Mouse (Mus musculus) right cerebral cortex, adult 2 months (tissue): ENCODE measurements around the gene Usp53.
"Not testable (repeated sequence)": the region's sequence is repeated elsewhere in the genome, so short reads cannot be mapped to it uniquely, and the experiment has no call there.

Experiments
- DNase-seq, 2 experiments: peaks; one replicate each; pipeline ENCODE4 v3.0.0; 2021 to 2022; ENCODE audit warnings: low spot score in 2 of 2

Gene Usp53

DNA sequence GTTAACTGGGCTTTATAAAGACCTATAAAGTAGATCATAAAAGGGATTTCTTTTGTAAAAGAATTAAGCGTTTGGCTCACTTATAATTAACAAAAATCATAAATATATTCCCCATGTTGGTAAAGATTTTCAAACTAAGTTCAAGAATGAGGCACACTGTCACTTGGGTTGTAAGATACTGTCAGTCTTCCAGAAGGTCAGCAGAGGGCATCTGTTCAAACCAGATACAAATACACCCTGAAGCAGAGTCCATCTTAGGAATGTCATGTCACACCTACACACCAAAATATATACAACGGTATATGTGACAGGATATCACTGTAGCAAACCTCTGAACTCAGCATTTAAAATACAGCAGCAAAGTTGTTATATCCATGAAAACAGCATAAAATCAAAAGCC, 34.2 kb downstream of the Usp53 start:
- DNase-seq = no peak

DNA sequence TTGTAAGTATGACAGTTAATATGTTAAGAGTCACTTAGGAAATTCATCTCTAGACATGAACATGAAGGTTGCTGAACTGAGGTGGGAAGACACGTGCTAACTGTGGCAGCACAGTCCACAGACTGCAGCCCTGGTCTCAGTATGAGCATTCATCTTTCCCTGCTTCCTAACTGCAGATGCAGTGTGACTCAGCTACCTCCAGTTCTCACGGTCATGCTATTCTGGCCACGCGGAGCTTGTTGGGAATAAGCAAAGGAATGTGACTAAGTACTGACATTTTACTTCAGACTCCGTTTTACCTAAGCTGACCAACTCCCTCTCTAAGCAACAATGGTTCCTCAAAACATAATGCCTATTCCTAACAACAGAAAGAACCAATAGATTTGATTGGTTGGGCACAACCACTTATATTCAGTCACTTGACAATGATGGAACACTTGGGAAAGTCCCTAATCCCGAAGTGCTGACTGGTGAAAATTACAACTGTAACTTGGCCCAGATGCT, 40.9 kb downstream of the Usp53 start:
- DNase-seq = no peak

DNA sequence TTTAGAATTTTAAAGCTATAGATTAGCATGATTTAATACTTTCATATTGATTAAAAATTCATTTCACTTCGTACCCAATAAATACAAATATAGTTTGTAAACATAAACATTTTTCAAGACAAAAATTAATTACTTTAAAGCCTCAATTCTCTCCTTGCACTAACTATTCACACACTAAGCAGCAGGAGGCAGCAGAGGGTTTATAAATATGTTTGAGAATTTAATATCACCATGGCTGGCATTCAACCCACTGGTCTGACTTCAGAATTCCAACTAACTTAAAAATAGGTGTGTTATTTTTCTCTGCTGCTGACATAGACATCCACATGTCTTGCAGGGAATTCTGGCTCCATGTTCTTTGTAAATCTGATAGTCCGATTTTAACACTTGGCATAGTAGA, 45.1 kb downstream of the Usp53 start:
- DNase-seq = peak; percentile 59 to 61

DNA sequence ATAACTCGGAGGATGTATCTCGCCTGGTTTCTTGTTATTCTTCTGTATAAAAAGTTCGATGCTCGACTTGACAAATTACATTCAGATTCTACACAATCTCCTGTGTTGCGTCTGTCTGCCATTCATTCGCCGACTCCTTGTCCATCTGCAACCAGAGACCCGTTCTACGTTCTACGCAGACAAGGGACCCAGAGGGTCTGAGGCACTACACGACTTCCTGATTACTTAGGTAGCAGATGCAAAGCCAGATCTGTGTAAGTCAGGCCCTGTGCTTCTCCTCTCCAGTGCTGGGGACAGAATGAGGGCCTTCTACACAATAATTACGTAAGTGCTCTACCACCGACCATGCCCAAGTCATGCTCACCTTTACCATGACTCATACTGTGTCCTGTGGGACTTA, 47.1 kb downstream of the Usp53 start:
- DNase-seq = not testable (repeated sequence)

DNA sequence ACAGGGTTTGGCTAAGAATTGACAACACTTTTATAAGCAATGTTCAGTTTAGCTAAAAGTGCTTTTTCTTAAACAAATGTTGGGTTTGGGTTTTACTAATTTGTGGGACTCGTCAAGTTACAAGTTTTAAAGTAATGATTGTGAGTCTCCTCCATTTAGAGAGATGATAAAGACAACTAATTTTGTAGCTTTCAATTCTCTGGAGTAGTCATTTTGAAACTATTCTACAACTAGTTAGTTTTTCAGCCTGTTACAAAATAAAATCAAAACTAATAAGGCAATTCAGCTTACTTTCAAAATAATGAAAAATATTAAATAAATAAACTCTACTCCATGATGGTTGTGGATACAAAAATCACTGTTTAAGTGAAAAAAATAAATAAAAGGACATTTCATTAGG, 51.8 kb downstream of the Usp53 start:
- no peak for DNase-seq

DNA sequence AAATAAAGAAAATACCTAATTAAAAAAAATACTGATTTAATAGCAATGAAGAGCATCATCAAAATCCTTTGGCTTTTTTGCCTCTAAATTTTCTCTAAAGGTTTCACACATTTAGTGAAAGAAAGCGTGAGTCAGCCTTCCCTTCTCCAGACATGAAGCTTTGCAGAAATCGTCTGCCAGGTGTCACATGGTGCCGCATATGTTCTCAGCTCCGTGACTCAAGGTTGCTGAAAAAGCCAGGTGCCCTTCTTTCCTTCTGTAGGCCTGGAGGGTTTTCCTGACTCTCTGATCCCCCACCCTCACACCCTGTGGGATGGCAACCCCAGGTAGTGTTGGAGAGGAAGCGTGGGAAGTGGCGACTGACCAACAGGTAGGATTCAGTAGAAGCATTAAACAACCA, 54.6 kb downstream of the Usp53 start:
- peak; percentile 54 to 60 for DNase-seq

DNA sequence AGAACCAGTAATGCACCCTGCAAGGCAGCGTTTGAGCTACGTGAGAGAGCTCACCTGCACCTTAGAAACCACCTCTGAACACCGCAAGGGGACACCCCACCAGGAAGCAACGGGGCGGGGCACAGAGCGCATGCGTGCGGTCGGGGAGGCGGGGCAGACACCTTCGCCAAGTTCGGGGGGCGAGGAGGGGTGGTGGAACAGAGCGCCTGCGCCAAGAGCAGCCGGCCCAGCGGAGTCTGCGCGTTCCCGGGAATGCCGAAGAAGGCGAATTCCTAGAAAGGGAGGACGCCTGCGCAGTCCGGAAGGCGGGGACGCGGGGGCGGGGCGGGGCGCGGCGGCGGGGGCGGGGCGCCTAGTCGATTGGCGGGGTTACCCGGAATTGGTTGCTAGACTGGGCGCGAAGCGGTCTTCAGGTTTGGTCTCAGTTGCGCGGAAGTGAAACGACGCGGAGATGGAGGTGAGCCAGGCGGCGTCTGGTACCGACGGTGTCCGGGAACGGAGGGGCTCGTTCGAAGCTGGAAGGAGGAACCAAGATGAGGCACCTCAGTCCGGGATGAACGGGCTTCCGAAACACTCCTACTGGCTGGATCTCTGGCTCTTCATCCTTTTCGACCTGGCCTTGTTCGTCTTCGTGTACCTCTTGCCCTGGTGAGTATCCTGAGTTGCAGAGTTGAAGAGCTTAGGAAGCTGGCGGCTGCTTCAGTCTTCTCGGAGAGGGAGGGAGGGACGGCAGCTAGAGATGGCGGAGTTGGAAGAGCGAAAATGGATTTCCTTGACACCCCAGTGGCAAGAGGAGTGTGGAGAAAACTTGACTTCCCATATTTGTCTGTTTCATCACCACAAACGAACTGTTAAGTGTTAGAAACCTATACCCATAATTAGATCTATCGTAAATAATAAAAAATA, 60.0 kb downstream of the Usp53 start, which contains the start of gene 1810037I17Rik:
Gene 1810037I17Rik (plus strand): TSS at position 195 of the 906 bp plus-strand sequence.
- DNase-seq = peak; percentile 95 to 96

DNA sequence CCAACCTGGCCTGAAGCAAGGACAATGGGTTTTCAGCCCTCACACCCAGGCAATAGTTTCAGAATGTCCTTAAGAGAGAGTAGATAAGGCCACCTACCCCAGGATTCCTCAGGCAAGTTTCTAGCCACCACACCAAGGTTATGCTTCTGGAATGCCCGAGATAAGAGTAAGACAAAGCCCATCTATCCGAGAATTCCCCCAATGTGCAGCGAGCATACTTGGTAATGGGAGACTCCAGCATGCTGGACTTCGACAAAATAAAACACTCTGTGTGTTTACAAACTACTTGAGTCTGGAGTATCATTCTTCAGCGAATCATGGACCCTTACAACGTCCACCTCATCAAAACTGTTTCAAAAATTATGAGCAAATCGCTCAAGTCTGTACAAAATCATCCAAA, 61.2 kb downstream of the Usp53 start:
- DNase-seq = no peak

DNA sequence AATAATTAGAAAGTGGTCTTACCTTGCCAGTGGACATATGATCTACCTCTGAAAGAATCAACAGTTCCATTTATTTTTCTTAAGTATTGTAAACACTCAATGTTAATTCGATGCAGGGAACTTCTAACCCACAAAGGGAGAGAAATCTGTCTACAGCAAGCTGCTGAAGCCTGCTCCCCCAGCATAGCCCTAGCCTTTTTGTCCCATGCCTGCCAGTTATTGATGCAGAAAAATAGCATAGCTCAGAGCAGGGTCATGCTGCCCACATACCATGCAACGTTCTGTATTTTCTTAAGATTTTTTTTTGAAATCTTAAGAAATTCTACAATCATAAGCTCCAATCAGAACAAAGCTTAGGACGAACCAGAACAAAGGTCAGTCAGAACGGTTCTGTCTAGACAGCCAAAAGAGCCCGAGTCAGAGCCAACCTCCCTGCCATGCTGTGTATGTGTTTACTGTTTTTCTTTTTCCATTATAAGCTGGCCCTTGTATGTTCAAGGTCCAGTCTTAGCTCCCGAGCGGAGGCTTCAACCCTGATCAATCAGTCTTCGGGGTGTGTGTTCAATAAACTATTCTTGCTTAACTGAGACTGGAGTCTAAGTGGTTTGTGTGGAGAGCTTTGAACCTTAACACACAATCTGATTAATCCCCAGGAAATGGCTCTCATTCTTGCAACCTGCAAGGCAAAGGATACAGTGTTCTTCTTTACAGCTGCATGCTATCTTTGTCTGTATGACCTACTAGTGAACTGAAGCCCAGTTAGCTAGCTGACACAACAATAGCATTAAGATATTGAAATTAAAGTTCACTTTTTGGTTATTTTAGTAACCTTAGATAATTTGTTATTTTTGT, 62.4 kb downstream of the Usp53 start:
- DNase-seq = no peak

DNA sequence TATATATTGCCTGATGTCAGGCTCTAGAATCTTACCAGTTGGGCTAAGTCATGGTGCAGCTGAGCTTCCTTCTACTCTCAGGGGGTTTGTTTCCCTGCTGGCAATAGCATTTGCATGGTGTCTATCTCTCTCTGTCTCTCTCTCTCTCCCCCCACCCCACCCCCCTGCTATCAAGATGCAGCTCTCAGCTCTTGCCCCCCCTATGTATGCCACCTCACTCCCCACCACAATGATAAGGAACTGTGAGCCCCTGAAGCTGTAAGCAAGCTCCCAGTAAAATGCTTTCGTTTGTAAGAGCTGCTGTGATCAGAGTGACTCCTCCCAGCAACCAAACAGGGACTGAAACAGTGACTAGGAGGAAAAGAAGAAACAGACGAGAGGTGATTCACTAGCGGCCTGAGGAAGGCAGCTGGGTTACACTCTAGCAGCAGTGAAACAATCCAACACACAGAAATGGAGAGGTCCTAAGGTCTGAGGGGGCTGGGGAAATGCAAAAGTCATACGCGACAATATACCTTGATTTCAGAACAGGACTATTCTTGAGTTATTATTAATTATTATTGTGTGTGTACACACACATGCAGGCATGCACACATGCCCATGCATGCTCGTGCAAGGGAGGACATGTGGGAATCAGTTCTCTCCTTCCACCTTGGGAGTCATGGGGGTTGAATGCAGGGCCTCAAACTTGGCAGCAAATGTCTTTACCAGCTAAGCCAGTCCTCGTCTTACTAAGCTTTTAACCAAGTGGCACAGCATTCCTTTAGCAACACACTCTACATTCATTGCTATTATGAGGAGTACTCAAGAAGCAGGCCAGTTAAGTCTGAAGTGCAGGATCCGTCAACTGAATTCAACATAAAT, 63.5 kb downstream of the Usp53 start:
- no peak for DNase-seq

DNA sequence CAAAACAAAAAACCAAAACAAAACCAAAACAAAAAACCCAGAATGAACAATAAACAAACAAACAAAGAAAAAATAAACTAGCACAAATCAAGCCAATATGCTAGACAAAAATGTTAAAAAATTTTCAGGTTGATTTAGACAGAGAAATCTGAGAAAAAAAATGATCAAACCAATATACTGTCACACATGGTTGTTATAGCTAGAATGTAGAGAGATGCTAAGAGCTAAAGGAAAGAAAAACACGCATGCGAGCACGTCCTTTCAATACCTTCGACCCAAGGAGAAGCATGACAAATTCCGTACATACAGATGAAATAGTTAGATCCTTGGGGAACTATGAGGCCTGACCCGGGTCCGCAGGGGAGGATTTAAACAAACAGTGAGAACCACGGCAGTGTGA, 65.0 kb downstream of the Usp53 start, which contains the start of gene Gm10959:
Gene Gm10959 (minus strand): TSS at position 101 of the 400 bp plus-strand sequence.
- no peak for DNase-seq

DNA sequence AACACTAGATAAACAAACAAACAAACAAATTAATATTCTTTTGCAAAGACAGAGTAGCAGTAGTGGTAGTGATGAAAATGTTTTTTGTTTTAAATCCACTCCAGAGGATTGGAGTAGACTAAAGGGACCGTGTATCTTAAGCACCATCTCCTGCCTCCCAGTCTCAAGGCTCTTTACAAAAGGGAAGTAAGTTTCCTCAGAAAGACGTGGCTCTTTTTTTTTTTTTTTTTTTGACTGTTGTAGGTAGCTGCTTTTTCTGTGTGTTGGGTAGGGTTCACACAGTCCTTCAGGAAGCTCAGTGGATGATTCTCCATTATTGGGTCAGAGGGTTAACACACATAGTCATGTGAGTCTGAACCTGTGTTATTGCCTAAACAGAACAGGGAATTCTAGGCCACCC, 65.6 kb downstream of the Usp53 start:
- DNase-seq = no peak

DNA sequence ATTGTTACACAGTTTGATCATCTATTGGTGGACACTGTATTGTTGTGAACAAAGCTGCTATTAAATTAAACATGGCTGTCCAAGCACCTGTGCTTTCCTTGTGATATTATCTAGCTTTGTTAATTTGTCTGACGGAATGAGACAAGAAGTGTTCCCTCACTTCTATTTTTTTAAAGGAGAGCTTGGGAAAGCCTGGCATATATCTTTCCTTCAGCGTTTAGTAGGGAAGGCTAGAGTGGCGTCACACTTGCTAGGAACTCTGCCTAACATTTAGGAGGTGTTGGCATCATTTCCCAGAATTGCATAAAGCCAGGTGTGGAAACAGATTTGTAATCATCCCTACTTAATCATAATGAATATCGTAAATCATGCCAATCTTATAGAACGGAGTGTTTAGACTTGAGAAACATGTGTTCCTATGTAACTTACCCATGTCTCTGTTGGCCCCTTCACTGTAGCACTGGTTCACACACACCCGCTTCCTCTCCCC, 68.1 kb downstream of the Usp53 start:
- no peak for DNase-seq

DNA sequence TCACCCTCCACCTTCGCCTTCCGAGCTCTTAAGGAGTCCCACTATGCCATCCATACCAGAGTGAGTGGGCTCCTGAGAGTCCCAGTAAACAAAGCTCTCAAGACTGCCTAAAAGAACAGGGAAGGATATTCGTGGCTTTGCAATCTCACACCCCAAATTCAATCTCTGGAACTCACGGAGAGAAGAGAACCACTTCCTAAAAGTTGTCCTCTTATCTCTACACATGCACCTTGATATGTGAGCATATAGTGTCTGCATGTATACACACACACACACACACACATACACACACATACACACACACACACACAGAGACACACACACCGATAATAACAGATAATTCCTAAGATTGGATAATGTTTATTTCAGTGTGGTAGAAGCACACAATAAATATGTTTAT, 68.8 kb downstream of the Usp53 start:
- DNase-seq = no peak

DNA sequence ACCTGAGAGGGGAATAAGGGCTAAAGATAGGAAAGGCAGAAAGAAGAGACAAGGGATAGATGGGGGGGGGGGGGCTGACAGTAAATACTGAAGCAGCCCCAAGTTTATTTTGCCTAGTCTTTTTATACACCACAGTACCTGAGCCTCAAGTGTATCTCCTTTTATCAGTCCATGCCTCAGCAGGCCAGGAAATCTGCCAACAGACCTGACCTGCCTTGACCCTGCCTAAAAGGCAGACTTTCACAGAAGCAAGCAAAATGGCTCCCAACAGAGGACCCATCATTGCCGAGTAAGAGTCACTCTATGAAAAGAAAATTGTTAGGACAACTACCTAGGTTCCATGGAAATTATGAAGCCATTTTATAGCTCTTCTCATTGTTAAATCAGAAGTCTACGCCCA, 76.5 kb downstream of the Usp53 start:
- DNase-seq = no peak

DNA sequence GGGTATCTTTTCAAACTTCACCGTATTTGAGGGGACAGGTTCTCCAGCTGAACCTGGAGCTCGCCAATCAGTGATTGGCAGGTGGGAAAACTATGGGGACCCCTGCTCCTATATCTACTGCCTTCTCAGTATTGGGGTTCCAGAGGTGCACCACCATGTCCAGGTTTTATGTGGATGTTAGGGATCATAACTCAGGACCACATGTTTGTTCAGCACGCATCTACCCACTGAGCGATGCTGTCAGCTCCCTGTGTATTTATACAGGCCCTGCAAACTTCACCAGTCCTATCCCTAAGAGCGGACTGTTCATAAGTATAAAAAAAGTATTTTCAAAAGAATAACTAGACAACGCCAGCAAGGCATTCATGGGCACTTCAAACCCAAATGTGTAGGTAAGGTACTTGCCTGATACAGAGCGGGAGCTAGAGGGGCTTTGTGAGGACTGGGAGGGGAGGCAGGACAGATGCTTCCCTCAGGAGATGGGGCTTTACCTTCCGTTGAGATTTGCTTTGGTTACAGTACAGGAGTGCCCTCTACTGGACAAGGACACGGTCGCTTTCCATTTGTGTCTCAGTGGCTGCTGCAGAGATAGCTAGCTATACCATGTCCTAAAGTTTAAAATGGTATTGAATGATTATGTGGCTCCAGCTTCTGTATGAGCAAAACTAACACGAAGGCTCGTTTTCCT, 80.4 kb downstream of the Usp53 start:
- peak; percentile 42 to 46 for DNase-seq

DNA sequence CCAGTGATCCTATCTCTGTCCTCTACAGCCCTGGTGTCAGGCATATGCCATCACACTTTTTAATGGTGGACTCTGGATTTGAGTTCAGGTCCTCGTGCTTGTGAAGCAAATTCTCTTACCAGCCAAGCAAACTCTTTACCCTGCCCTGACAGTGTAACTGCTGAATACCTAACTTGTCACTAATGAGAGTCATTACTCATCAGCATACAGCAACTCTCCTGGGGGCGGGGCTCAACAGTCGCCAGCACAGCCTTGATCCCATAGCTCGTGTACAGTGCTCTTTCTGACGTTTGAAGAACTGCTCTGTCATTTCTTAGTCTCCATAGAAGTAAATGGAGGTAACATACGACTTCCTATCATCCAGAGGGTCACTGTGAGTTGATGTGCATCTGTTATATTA, 86.1 kb downstream of the Usp53 start:
- no peak for DNase-seq

DNA sequence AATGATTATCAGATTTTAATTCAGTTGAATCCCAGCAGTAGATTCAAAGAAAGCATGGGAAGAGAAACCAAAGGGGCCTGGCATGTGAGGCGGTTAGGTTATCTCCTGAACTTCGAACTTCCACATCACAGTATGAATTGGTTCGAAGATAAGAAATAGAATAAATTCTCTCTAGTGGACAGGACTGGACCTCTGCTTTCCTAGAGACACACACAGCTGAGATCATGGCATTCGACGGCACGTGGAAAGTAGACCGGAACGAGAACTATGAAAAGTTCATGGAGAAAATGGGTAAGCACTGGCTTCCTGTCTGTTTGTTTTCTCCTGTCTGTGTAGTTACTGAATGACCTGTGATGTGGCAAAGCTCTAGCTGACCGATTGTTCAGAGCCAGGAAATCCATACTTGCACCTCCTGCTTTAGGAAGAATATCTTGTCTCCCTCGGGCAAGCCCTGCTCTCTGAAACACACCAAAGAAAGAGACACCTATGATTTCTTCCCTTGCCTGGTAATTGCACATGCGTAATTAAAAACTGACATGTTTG, 89.0 kb downstream of the Usp53 start:
- no peak for DNase-seq

DNA sequence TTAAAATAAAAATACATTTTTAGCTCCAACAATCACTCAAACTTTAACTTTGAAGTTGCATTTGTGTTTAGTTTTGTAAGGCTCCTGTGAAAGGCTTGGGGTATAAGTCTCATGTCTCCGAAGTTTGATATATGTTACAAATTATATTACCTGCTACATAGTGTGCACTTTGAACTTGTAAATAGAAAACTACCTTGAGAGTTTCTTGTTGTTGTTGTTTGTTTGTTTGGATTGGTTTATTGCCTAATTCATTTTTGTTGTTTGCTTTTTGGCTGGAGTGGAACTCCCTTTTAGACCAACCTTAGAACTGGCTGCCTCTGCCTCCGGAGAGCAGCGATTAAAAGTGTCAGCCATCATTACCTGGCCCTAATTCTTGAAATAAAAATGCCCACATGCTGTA, 89.5 kb downstream of the Usp53 start, which contains the start of gene Fabp2:
Gene Fabp2 (plus strand): TSS at position 301 of the 400 bp plus-strand sequence.
- DNase-seq = no peak

DNA sequence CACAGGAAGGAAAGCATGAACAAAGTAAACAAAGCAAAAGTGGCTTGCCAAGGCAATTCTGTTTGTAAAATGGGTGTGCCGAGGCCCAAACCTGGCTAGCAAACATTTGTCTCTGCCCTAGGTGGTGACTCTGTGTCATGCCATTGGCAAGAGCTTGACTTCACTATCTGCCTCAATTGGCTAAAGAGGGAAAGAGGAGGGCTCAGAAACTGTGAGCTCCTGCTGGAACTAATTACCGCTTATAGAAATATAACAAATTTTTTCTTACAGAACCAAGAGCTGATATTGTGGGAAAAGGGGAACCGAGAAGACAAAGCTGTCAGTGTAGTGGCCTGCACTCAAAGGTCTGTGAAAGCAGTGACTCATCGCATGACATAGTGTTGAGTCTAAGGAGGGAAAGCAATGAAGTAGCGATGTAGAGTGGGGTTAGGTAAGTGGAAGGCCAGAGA, 95.9 kb downstream of the Usp53 start:
- no peak for DNase-seq
